Mouse (Mus musculus) heart, postnatal 0 days (tissue): ENCODE results near the gene Etfbkmt. TPM values are rescaled to one million over a fixed set of nuclear protein-coding genes. Genes with fewer than 3 reads are reported as not detected.

Source experiments
- ATAC-seq: fragments of 200-750 bp; cut with Nextera tagmentation; 2 replicates; pipeline ENCODE4 v1.8.0; 2017; ENCODE audit warnings: low read depth, moderate number of reproducible peaks, moderate library complexity; ENCODE audit not compliant: insufficient read depth
- DNase-seq: peaks from one replicate; pipeline ENCODE4 v3.0.0-alpha.2; 2016; ENCODE audit warnings: low spot score
- H3K27ac ChIP-seq: fragments of 300-500 bp; sonication (generic); 2 replicates; pipeline ENCODE4 v1.5.1; 2014; ENCODE audit warnings: low read depth, mild to moderate bottlenecking
- H3K27me3 ChIP-seq: fragments of 300-500 bp; sonication (generic); 2 replicates; pipeline ENCODE4 v1.6.1; 2014; ENCODE audit warnings: low read length, mixed read lengths; ENCODE audit not compliant: control insufficient read depth, insufficient read depth
- H3K36me3 ChIP-seq: fragments of 300-500 bp; sonication (generic); replicated peaks from 2 replicates; pipeline ENCODE4 v1.6.1; 2014; ENCODE audit warnings: low read length, mixed read lengths; ENCODE audit not compliant: control insufficient read depth, insufficient read depth
- H3K4me1 ChIP-seq: fragments of 300-500 bp; sonication (generic); 2 replicates; pipeline ENCODE4 v1.6.1; 2014; ENCODE audit warnings: antibody characterized with exemption; ENCODE audit not compliant: control insufficient read depth, insufficient read depth
- H3K4me2 ChIP-seq: fragments of 300-500 bp; sonication (generic); 2 replicates; pipeline ENCODE4 v1.6.1; 2014; ENCODE audit warnings: low read depth, mild to moderate bottlenecking, low read length, moderate library complexity
- H3K4me3 ChIP-seq: fragments of 300-500 bp; sonication (generic); 2 replicates; pipeline ENCODE4 v1.5.1; 2014; ENCODE audit warnings: low read depth, low read length
- H3K9ac ChIP-seq: fragments of 300-500 bp; sonication (generic); replicated peaks from 2 replicates; pipeline ENCODE4 v1.6.1; 2014; ENCODE audit warnings: low read depth, low read length, mixed read lengths
- H3K9me3 ChIP-seq: fragments of 300-500 bp; sonication (generic); replicated peaks from 2 replicates; pipeline ENCODE4 v1.6.1; 2016; ENCODE audit warnings: low read length; ENCODE audit not compliant: control insufficient read depth
- CTCF ChIP-seq: IDR thresholded peaks from 2 replicates; pipeline ENCODE4 v1.5.1; 2016; ENCODE audit warnings: antibody characterized with exemption, control low read depth, low read depth
- EP300 ChIP-seq: IDR thresholded peaks from 2 replicates; pipeline ENCODE4 v1.6.1; 2016; ENCODE audit warnings: antibody characterized with exemption, low read depth
- WGBS: fragments of 180-500 bp; shearing (Covaris S2); extraction: QIAGEN DNeasy Blood & Tissue Kit; methylation state at CpG from one replicate; pipeline ENCODE4 v1.1.7; 2014; 5-methylcytosine and 5-hydroxymethylcytosine counted together
- polyA plus RNA-seq: library from polyadenylated mRNA; unstranded; fragments of >200 nt; fragmentation: Nextera tagmentation; extraction: Ambion mirVana; gene quantifications from 2 replicates; pipeline ENCODE4 v1.2.1, GENCODE M21; 2015
- total RNA-seq: library from RNA; depleted of rRNA; stranded (reverse); fragments of >200 nt; gene quantifications from 2 replicates; pipeline ENCODE4 v1.2.3, GENCODE M21; 2014; ENCODE audit warnings: low replicate concordance

Etfbkmt gene
- total and polyA plus RNA-seq, 2 experiments from 2014 or later = 21.8 to 22.4 TPM

- Histone ChIP-seq H3K4me2 (no peak overlapping the region), H3K9ac (no peak overlapping the region), H3K27me3 (no peaks in the 10 kb centered on the region), H3K9me3 (no peaks in the 10 kb centered on the region), H3K27ac (no peak overlapping the region), H3K4me1 (no peaks in the 10 kb centered on the region), H3K36me3 (no peaks in the 10 kb centered on the region), H3K4me3 (no peak overlapping the region)
- TF ChIP-seq EP300 = no peak
- WGBS = 80% methylated on average over 1 of the region's 1 CpGs
- ATAC-seq (no peak), DNase-seq (no peak)
Observed at GRCm38 (mm10) chr6:149103451-149103850, 36.2 kb upstream of the Etfbkmt start.

- H3K9me3 ChIP-seq = no peaks in the 10 kb centered on the region
- H3K4me1 ChIP-seq = no peaks in the 10 kb centered on the region
- no peak for TF ChIP-seq CTCF
- no peak for TF ChIP-seq EP300
- no peak overlapping the region for H3K27ac ChIP-seq
- no peak overlapping the region for H3K9ac ChIP-seq
- no peak overlapping the region for H3K4me3 ChIP-seq
- no peak overlapping the region for H3K4me2 ChIP-seq
- ATAC-seq (no peak), DNase-seq (no peak)
- 67% methylated on average over 3 of the region's 3 CpGs for WGBS
- no peaks in the 10 kb centered on the region for H3K36me3 ChIP-seq
- no peaks in the 10 kb centered on the region for H3K27me3 ChIP-seq
Observed at GRCm38 (mm10) chr6:149107615-149108014, 32.0 kb upstream of the Etfbkmt start.

- H3K4me1 ChIP-seq = no peaks in the 10 kb centered on the region
- TF ChIP-seq CTCF (no peak), EP300 (no peak)
- ATAC-seq (no peak), DNase-seq (no peak)
- H3K27me3 ChIP-seq = no peaks in the 10 kb centered on the region
- no peak overlapping the region for H3K4me2 ChIP-seq
- H3K9me3 ChIP-seq = no peaks in the 10 kb centered on the region
- WGBS = 54% methylated on average over 2 of the region's 2 CpGs
- no peak overlapping the region for H3K27ac ChIP-seq
- H3K4me3 ChIP-seq = no peak overlapping the region
- H3K9ac ChIP-seq = no peak overlapping the region
- no peaks in the 10 kb centered on the region for H3K36me3 ChIP-seq
Observed at GRCm38 (mm10) chr6:149108909-149109308, 30.7 kb upstream of the Etfbkmt start.

- no peaks in the 10 kb centered on the region for H3K36me3 ChIP-seq
- no peaks in the 10 kb centered on the region for H3K9me3 ChIP-seq
- ATAC-seq (no peak), DNase-seq (no peak)
- H3K27me3 ChIP-seq = no peaks in the 10 kb centered on the region
- no peak overlapping the region for H3K27ac ChIP-seq
- no peak overlapping the region for H3K4me3 ChIP-seq
- no peak overlapping the region for H3K9ac ChIP-seq
- H3K4me1 ChIP-seq = no peaks in the 10 kb centered on the region
- TF ChIP-seq CTCF = no peak
- no peak for TF ChIP-seq EP300
- H3K4me2 ChIP-seq = no peak overlapping the region
Observed at GRCm38 (mm10) chr6:149116992-149117391, 22.7 kb upstream of the Etfbkmt start.

- H3K27ac ChIP-seq = no peak overlapping the region
- no peak overlapping the region for H3K4me2 ChIP-seq
- WGBS = 56% methylated on average over 2 of the region's 2 CpGs
- H3K9ac ChIP-seq = no peak overlapping the region
- H3K4me1 ChIP-seq = no peaks in the 10 kb centered on the region
- no peaks in the 10 kb centered on the region for H3K36me3 ChIP-seq
- no peak for DNase-seq
- no peaks in the 10 kb centered on the region for H3K9me3 ChIP-seq
- no peak overlapping the region for H3K4me3 ChIP-seq
- ATAC-seq = no peak
- TF ChIP-seq CTCF = no peak
- no peak for TF ChIP-seq EP300
- H3K27me3 ChIP-seq = no peaks in the 10 kb centered on the region
Observed at GRCm38 (mm10) chr6:149118935-149119334, 20.7 kb upstream of the Etfbkmt start.

- no peaks in the 10 kb centered on the region for H3K9me3 ChIP-seq
- ATAC-seq (peak; percentile 75), DNase-seq (peak; percentile 82)
- H3K4me1 ChIP-seq = no peaks in the 10 kb centered on the region
- H3K27me3 ChIP-seq = no peaks in the 10 kb centered on the region
- H3K4me3 ChIP-seq = no peak overlapping the region
- H3K36me3 ChIP-seq = no peaks in the 10 kb centered on the region
- H3K4me2 ChIP-seq = no peak overlapping the region
- no peak overlapping the region for H3K27ac ChIP-seq
- no peak overlapping the region for H3K9ac ChIP-seq
- peak; percentile 79 for TF ChIP-seq CTCF
- no peak for TF ChIP-seq EP300
- 35% methylated on average over 2 of the region's 2 CpGs for WGBS
Observed at GRCm38 (mm10) chr6:149119853-149120252, 19.8 kb upstream of the Etfbkmt start.
